Mouse (Mus musculus): ENCODE data around the gene Fcer1a. TPM values are rescaled to one million over a fixed set of nuclear protein-coding genes. Genes with fewer than 3 reads are reported as not detected.

Gene Fcer1a
- polyA plus RNA-seq, 1 experiment from 2014 or later, result not detected

- WGBS, result 66% methylated on average over 3 of the region's 3 CpGs
- no peaks in the 10 kb centered on the region for H3K36me3 ChIP-seq (ENCODE audit: control insufficient read depth, insufficient read depth, low read length)
- no peak within 1 kb of the TSS for H3K27ac ChIP-seq (ENCODE audit: low read depth, low read length)
- H3K4me1 ChIP-seq (replicated peaks; ENCODE audit: control insufficient read depth, insufficient read depth, low read length), result no peaks in the 10 kb centered on the region
- ATAC-seq (ENCODE audit: low FRiP score) (no peak), DNase-seq (ENCODE audit: low spot score) (no peak)
- H3K9ac ChIP-seq (ENCODE audit: low read depth, low read length), result no peak within 1 kb of the TSS
- H3K4me3 ChIP-seq (ENCODE audit: low read depth, low read length), result no peak within 1 kb of the TSS
- no peak within 1 kb of the TSS for H3K4me2 ChIP-seq (replicated peaks; ENCODE audit: low read depth, low read length)
- no peaks in the 10 kb centered on the region for H3K9me3 ChIP-seq (ENCODE audit: control insufficient read depth, low read length)
- no peaks in the 10 kb centered on the region for H3K27me3 ChIP-seq (ENCODE audit: control insufficient read depth, insufficient read depth, low read length)
Observed at GRCm38 (mm10) chr1:173190540-173190939, 36.5 kb downstream of the Fcer1a start, which contains the start of gene Olfr1406. Gene Olfr1406, minus strand, starts transcription at chr1:173190640.

DNA sequence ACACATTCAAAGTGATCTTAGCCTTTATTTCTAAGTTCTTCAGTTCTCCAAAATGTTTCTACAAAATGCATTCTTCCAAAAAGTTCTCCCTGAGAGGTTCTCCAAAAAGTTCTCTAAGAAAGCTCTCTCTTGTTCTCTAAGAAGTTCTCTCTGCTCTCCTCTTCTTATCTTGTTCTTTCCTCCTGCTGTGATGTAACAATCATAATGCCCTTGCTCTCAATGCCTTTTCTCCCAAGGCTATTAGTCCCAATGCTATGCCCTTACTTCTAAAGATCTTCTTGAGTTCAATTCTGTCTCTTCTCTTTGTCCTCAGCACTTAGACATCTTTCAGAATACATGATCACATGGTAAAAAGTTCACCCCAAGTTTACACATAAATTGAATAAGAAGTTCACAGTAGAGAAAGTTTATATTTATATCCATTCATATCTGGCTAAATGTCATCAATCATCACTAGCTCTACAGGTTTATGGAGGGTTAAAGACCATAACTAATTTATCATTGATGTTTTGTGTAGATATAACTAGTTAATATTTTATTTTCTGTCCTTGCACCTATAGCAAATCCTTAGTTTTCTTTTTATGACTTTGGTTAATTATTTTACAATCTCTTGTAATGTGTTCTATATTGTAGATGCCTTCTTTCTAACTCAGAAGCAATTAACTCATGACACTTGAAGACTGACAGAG, 52.7 kb downstream of the Fcer1a start:
- Histone ChIP-seq H3K4me2 (replicated peaks; ENCODE audit: low read depth, low read length) (no peak overlapping the region), H3K9me3 (ENCODE audit: control insufficient read depth, low read length) (no peaks in the 10 kb centered on the region), H3K4me3 (ENCODE audit: low read depth, low read length) (no peak overlapping the region), H3K27ac (ENCODE audit: low read depth, low read length) (no peak overlapping the region), H3K9ac (ENCODE audit: low read depth, low read length) (no peak overlapping the region), H3K36me3 (ENCODE audit: control insufficient read depth, insufficient read depth, low read length) (no peaks in the 10 kb centered on the region), H3K27me3 (ENCODE audit: control insufficient read depth, insufficient read depth, low read length) (no peaks in the 10 kb centered on the region), H3K4me1 (replicated peaks; ENCODE audit: control insufficient read depth, insufficient read depth, low read length) (no peaks in the 10 kb centered on the region)
- ATAC-seq (ENCODE audit: low FRiP score) (no peak), DNase-seq (ENCODE audit: low spot score) (no peak)

Other genes with a start within 250 kb of the Fcer1a start
- gene Olfr1408, start 89.8 kb downstream of the Fcer1a start, polyA plus RNA-seq (2014; fragmentation: Nextera tagmentation; extraction: Ambion mirVana), result not detected in 2 replicates
- not detected in 2 replicates for gene Olfr1406, start 36.6 kb downstream of the Fcer1a start, polyA plus RNA-seq (2014; fragmentation: Nextera tagmentation; extraction: Ambion mirVana)
- not detected in 2 replicates for gene Olfr218, start 29.4 kb downstream of the Fcer1a start, polyA plus RNA-seq (2014; fragmentation: Nextera tagmentation; extraction: Ambion mirVana)
- gene Olfr1404, start 14.8 kb downstream of the Fcer1a start, polyA plus RNA-seq (2014; fragmentation: Nextera tagmentation; extraction: Ambion mirVana), result not detected in 2 replicates
- gene Olfr418, start 38.8 kb upstream of the Fcer1a start, polyA plus RNA-seq (2014; fragmentation: Nextera tagmentation; extraction: Ambion mirVana), result not detected in 2 replicates
- not detected in 2 replicates for gene Mptx2, start 50.6 kb upstream of the Fcer1a start, polyA plus RNA-seq (2014; fragmentation: Nextera tagmentation; extraction: Ambion mirVana)
- gene Ackr1, start 106.5 kb upstream of the Fcer1a start, polyA plus RNA-seq (2014; fragmentation: Nextera tagmentation; extraction: Ambion mirVana), result 5.6 and 6.4 TPM in 2 replicates
- 3.0 and 4.1 TPM in 2 replicates for gene Aim2, start 123.7 kb upstream of the Fcer1a start, polyA plus RNA-seq (2014; fragmentation: Nextera tagmentation; extraction: Ambion mirVana)
- 29.8 and 30.7 TPM in 2 replicates for gene Cadm3, start 140.5 kb upstream of the Fcer1a start, polyA plus RNA-seq (2014; fragmentation: Nextera tagmentation; extraction: Ambion mirVana)

All from hindbrain, embryonic 11.5 days (tissue).